Mouse (Mus musculus) liver, embryonic 15.5 days (tissue): ENCODE data around the gene Phb2. TPM values are rescaled to one million over a fixed set of nuclear protein-coding genes. Genes with fewer than 3 reads are reported as not detected.
A peak's percentile ranks its signal among the peaks of the same experiment; 100 is the strongest.

Experiments
- ATAC-seq: fragments of 200-750 bp; cut with Nextera tagmentation; 2 replicates; pipeline ENCODE4 v1.8.0; 2017; ENCODE audit warnings: moderate number of reproducible peaks, mild to moderate bottlenecking, moderate library complexity; ENCODE audit not compliant: insufficient read depth
- H3K27ac ChIP-seq: fragments of 300-500 bp; sonication (generic); replicated peaks from 2 replicates; pipeline ENCODE4 v1.5.1; 2015; ENCODE audit warnings: mild to moderate bottlenecking, inconsistent platforms
- H3K27me3 ChIP-seq: fragments of 300-500 bp; sonication (generic); 2 replicates; pipeline ENCODE4 v1.6.1; 2015; ENCODE audit warnings: mild to moderate bottlenecking, inconsistent platforms
- H3K36me3 ChIP-seq: fragments of 300-500 bp; sonication (generic); replicated peaks from 2 replicates; pipeline ENCODE4 v1.6.1; 2015; ENCODE audit warnings: moderate library complexity, mild to moderate bottlenecking, inconsistent platforms
- H3K4me1 ChIP-seq: fragments of 300-500 bp; sonication (generic); replicated peaks from 2 replicates; pipeline ENCODE4 v1.6.1; 2015; ENCODE audit warnings: inconsistent platforms
- H3K4me2 ChIP-seq: fragments of 300-500 bp; sonication (generic); 2 replicates; pipeline ENCODE4 v1.6.1; 2015; ENCODE audit warnings: moderate library complexity, mild to moderate bottlenecking, inconsistent platforms
- H3K4me3 ChIP-seq: fragments of 300-500 bp; sonication (generic); replicated peaks from 2 replicates; pipeline ENCODE4 v1.5.1; 2015; ENCODE audit warnings: mild to moderate bottlenecking, inconsistent platforms
- H3K9ac ChIP-seq: fragments of 300-500 bp; sonication (generic); 2 replicates; pipeline ENCODE4 v1.6.1; 2015; ENCODE audit warnings: moderate library complexity, mild to moderate bottlenecking, inconsistent platforms
- H3K9me3 ChIP-seq: fragments of 300-500 bp; sonication (generic); replicated peaks from 2 replicates; pipeline ENCODE4 v1.6.1; 2016; ENCODE audit warnings: inconsistent platforms
- WGBS: fragments of 180-500 bp; shearing (Covaris S2); methylation state at CpG from one replicate; pipeline ENCODE4 v1.1.7; 2015; ENCODE audit warnings: mixed read lengths; ENCODE audit not compliant: insufficient replicate concordance; 5-methylcytosine and 5-hydroxymethylcytosine counted together
- polyA plus RNA-seq: library from polyadenylated mRNA; unstranded; fragments of >200 nt; fragmentation: Nextera tagmentation; extraction: Ambion mirVana; gene quantifications from 2 replicates; pipeline ENCODE4 v1.2.1, GENCODE M21; 2015

Phb2 gene
- polyA plus RNA-seq, 1 experiment from 2014 or later: 243 TPM

- H3K4me1 ChIP-seq: peaks cover 51% of the 10 kb centered on the region
- WGBS: 49% methylated on average over 10 of the region's 10 CpGs
- peaks cover 18% of the 10 kb centered on the region; the same call in 1 of the 2 replicates for H3K36me3 ChIP-seq
- no peaks in the 10 kb centered on the region for H3K27me3 ChIP-seq
- H3K9ac ChIP-seq: no peak overlapping the region
- no peaks in the 10 kb centered on the region for H3K9me3 ChIP-seq
- ATAC-seq: no peak
- H3K4me2 ChIP-seq: peak overlapping the region; percentile 8; the same call in 1 of the 2 replicates
- peak overlapping the region; percentile 7; the same call in 1 of the 2 replicates for H3K27ac ChIP-seq
- H3K4me3 ChIP-seq: no peak overlapping the region
Observed at GRCm38 (mm10) chr6:124724472-124724871, 12.3 kb downstream of the Phb2 start.

DNA sequence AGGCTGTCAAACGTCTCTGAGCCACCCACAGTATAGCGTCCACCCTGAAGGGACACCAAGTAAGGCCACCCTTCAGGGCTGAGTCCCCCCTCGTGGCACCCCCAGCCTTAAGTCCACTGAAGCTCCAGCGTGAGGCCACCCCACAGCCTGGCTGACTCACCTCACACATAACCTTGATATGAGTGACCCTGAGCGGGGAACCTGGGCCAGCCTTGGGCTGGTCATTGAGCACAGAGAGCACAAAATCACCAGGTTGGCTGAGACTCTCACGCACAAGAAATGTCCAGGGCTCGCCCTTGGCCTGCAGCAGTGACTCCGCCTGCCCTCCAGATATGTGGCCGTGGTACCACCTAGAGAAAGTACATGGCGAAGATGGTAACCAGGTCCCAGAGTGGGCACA is 16.5 kb downstream of the Phb2 start:
- no peaks in the 10 kb centered on the region for H3K27me3 ChIP-seq
- WGBS: 76% methylated on average over 10 of the region's 10 CpGs
- H3K9ac ChIP-seq: no peak overlapping the region
- no peak overlapping the region for H3K4me2 ChIP-seq
- peaks cover 34% of the 10 kb centered on the region for H3K4me1 ChIP-seq
- no peak overlapping the region for H3K27ac ChIP-seq
- no peak overlapping the region for H3K4me3 ChIP-seq
- H3K36me3 ChIP-seq: peaks cover 18% of the 10 kb centered on the region; the same call in 1 of the 2 replicates
- no peak for ATAC-seq
- no peaks in the 10 kb centered on the region for H3K9me3 ChIP-seq

- Histone ChIP-seq H3K4me2 (peak overlapping the region; percentile 38), H3K27ac (peak overlapping the region; percentile 67), H3K9ac (no peak overlapping the region), H3K9me3 (no peaks in the 10 kb centered on the region), H3K27me3 (no peaks in the 10 kb centered on the region), H3K4me1 (peaks cover 29% of the 10 kb centered on the region), H3K36me3 (peaks cover 12% of the 10 kb centered on the region; the same call in 1 of the 2 replicates), H3K4me3 (peak overlapping the region; percentile 7; the same call in 1 of the 2 replicates)
- peak; percentile 39 for ATAC-seq
- WGBS: 38% methylated on average over 8 of the region's 8 CpGs
Observed at GRCm38 (mm10) chr6:124729850-124730705, 17.9 kb downstream of the Phb2 start.

DNA sequence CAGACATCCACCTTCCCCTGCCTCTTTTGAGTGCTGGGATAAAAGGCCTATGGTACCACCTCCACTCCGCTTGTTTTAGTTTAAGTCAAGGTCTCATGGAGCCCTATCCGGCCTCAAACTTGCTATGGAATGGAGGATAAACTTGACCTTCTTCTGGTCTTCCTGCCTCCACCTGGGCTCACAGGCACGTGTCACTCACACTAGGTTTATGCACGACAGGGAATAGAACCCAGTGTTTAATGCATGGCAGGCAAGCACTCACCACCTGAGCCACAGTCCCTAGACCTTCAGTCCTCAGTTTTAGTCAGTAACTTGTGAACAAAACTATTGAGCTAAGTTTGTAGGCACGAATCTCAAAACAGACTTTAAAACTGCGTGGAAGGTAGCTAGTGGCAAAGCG is 18.9 kb downstream of the Phb2 start:
- Histone ChIP-seq H3K27ac (no peak overlapping the region), H3K4me3 (peak overlapping the region; percentile 49; the same call in 1 of the 2 replicates), H3K27me3 (no peaks in the 10 kb centered on the region), H3K4me2 (peak overlapping the region; percentile 54), H3K9me3 (no peaks in the 10 kb centered on the region), H3K9ac (0 out of 2 replicates have a peak overlapping the region, but pooled peaks have one; percentile 10), H3K36me3 (peaks cover 8% of the 10 kb centered on the region; the same call in 1 of the 2 replicates), H3K4me1 (peaks cover 26% of the 10 kb centered on the region)
- WGBS: 72% methylated on average over 7 of the region's 7 CpGs
- ATAC-seq: no peak

DNA sequence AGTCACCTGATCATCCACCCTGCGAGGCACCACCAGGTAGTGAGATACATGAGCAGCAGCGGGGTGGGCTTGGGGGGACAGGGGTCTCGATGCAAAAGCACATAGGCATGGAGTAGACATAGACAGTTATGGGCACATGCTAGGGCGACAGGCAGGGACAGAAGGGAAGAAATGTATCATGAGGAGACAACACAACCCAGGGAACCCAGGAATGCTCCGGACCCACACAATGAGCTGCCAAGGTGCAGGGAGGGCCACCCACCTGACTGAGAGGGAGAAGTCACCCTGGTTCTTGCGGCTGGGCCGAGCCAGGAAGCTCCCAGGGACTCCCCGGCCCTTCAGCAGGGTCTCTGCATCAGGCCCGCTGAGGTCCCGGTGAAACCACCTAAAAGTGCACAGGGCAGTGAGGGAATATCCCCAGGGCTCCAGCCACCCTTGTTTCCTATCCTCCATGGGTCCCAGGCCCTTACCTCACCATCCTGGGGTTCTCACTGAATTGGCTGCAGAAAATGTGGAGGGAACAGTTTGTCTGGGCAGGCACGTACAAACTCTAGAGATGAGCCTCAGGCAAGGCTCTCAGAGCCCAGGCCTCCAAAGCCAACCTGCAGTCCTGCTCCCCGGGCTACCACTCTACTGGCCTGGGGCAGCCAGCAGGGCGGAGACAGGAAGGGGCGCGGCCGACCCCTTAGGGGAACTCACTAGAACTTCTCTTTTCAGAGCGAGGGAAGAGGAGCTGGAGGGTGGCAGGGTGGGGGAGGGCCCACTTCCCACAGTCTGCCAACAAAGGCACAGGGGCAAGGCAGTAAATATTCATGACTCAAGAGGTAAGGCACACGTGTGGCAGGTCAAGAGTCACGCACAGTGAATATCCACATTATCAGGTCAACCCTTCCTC is 20.6 kb downstream of the Phb2 start:
- 17% methylated on average over 19 of the region's 19 CpGs for WGBS
- Histone ChIP-seq H3K9me3 (no peaks in the 10 kb centered on the region), H3K4me3 (peak overlapping the region; percentile 49), H3K36me3 (peaks cover 8% of the 10 kb centered on the region; the same call in 1 of the 2 replicates), H3K4me1 (peaks cover 29% of the 10 kb centered on the region), H3K27me3 (no peaks in the 10 kb centered on the region), H3K27ac (peak overlapping the region; percentile 59), H3K4me2 (peak overlapping the region; percentile 54), H3K9ac (peak overlapping the region; percentile 47)
- peak; percentile 64 for ATAC-seq

- Histone ChIP-seq H3K9me3 (no peaks in the 10 kb centered on the region), H3K4me1 (peaks cover 45% of the 10 kb centered on the region), H3K9ac (no peak overlapping the region), H3K4me2 (no peak overlapping the region), H3K27me3 (no peaks in the 10 kb centered on the region), H3K4me3 (no peak overlapping the region), H3K27ac (no peak overlapping the region), H3K36me3 (no peaks in the 10 kb centered on the region)
- 56% methylated on average over 3 of the region's 3 CpGs for WGBS
- ATAC-seq: no peak
Observed at GRCm38 (mm10) chr6:124734417-124734816, 22.3 kb downstream of the Phb2 start.

GRCm38 (mm10) chr6:124737040-124737439 is 24.9 kb downstream of the Phb2 start:
- Histone ChIP-seq H3K36me3 (no peaks in the 10 kb centered on the region), H3K4me1 (peaks cover 66% of the 10 kb centered on the region), H3K4me3 (no peak overlapping the region), H3K27me3 (no peaks in the 10 kb centered on the region), H3K9me3 (no peaks in the 10 kb centered on the region), H3K4me2 (no peak overlapping the region), H3K9ac (no peak overlapping the region), H3K27ac (no peak overlapping the region)
- ATAC-seq: no peak
- 79% methylated on average over 11 of the region's 11 CpGs for WGBS

- H3K4me2 ChIP-seq: peak within 1 kb of the TSS; percentile 98
- peak; percentile 40 for ATAC-seq
- no peaks in the 10 kb centered on the region for H3K27me3 ChIP-seq
- H3K9ac ChIP-seq: peak within 1 kb of the TSS; percentile 31; the same call in 1 of the 2 replicates
- H3K27ac ChIP-seq: peak within 1 kb of the TSS; percentile 97
- H3K9me3 ChIP-seq: no peaks in the 10 kb centered on the region
- H3K4me3 ChIP-seq: peak within 1 kb of the TSS; percentile 21
- peaks cover 51% of the 10 kb centered on the region for H3K4me1 ChIP-seq
- no peaks in the 10 kb centered on the region for H3K36me3 ChIP-seq
- WGBS: 20% methylated on average over 15 of the region's 15 CpGs
Observed at GRCm38 (mm10) chr6:124738511-124739023, 26.4 kb downstream of the Phb2 start, which contains the start of gene Ptpn6. Gene Ptpn6 (minus strand): TSS chr6:124738714.

- no peaks in the 10 kb centered on the region for H3K27me3 ChIP-seq
- H3K9ac ChIP-seq: peak overlapping the region; percentile 31; the same call in 1 of the 2 replicates
- H3K4me3 ChIP-seq: no peak overlapping the region
- H3K4me2 ChIP-seq: peak overlapping the region; percentile 98
- H3K36me3 ChIP-seq: no peaks in the 10 kb centered on the region
- 68% methylated on average over 10 of the region's 10 CpGs for WGBS
- H3K9me3 ChIP-seq: no peaks in the 10 kb centered on the region
- H3K4me1 ChIP-seq: peaks cover 43% of the 10 kb centered on the region
- H3K27ac ChIP-seq: peak overlapping the region; percentile 97
- no peak for ATAC-seq
Observed at GRCm38 (mm10) chr6:124739231-124739796, 27.2 kb downstream of the Phb2 start.

- ATAC-seq: no peak; the same call in 1 of the 2 replicates
- Histone ChIP-seq H3K4me2 (peak overlapping the region; percentile 98), H3K4me1 (peaks cover 50% of the 10 kb centered on the region), H3K9me3 (no peaks in the 10 kb centered on the region), H3K4me3 (peak overlapping the region; percentile 65), H3K27ac (peak overlapping the region; percentile 97), H3K27me3 (no peaks in the 10 kb centered on the region), H3K9ac (peak overlapping the region; percentile 79), H3K36me3 (no peaks in the 10 kb centered on the region)
- under 1% methylated on average over 29 of the region's 29 CpGs for WGBS
Observed at GRCm38 (mm10) chr6:124740211-124740887, 28.2 kb downstream of the Phb2 start.
